Mouse (Mus musculus) gastrocnemius, adult 8-10 months (tissue): Measurements from ENCODE around the gene Slc35b4. TPM values are rescaled to one million over a fixed set of nuclear protein-coding genes. Genes with fewer than 3 reads are reported as not detected.

Source experiments
- DNase-seq, 2 experiments: peaks; one replicate each; pipeline ENCODE4 v3.0.0; 2022; ENCODE audit warnings: low spot score in 2 of 2
- total RNA-seq, 4 experiments: library from RNA; stranded (reverse); gene quantifications; 2 replicates each; pipeline ENCODE4 v1.2.4; 2022

The Slc35b4 gene
- total RNA-seq = 1 to 10 TPM; 7.4 to 9.8 (median 7.7) TPM

GRCm38 (mm10) chr6:34176864-34177247, at the start of gene Slc35b4:
TSS of gene Slc35b4 (minus strand) at chr6:34177111.
- DNase-seq = peak; percentile 85 to 92

GRCm38 (mm10) chr6:34225004-34225599, 48.2 kb upstream of the Slc35b4 start:
- DNase-seq = no peak

- no peak for DNase-seq
Measured at GRCm38 (mm10) chr6:34216450-34217319, 39.8 kb upstream of the Slc35b4 start.

- DNase-seq = no peak
Measured at GRCm38 (mm10) chr6:34205754-34206153, 28.8 kb upstream of the Slc35b4 start.

- DNase-seq = no peak
Measured at GRCm38 (mm10) chr6:34204971-34205572, 28.2 kb upstream of the Slc35b4 start.

- DNase-seq = no peak
Measured at GRCm38 (mm10) chr6:34203503-34203902, 26.6 kb upstream of the Slc35b4 start.

- no peak for DNase-seq
Measured at GRCm38 (mm10) chr6:34194981-34195380, 18.1 kb upstream of the Slc35b4 start.

GRCm38 (mm10) chr6:34193708-34194475, 17.0 kb upstream of the Slc35b4 start:
- no peak for DNase-seq

- no peak for DNase-seq
Measured at GRCm38 (mm10) chr6:34191401-34191800, 14.5 kb upstream of the Slc35b4 start.

- DNase-seq = no peak
Measured at GRCm38 (mm10) chr6:34189494-34189893, 12.6 kb upstream of the Slc35b4 start.

GRCm38 (mm10) chr6:34187986-34188599, 11.2 kb upstream of the Slc35b4 start:
- peak in 1 of 2 experiments; percentile 5 for DNase-seq

- DNase-seq = no peak
Measured at GRCm38 (mm10) chr6:34187273-34187863, 10.5 kb upstream of the Slc35b4 start.

GRCm38 (mm10) chr6:34183326-34183725, 6.4 kb upstream of the Slc35b4 start:
- no peak for DNase-seq

- no peak for DNase-seq
Measured at GRCm38 (mm10) chr6:34181961-34182360, 5.0 kb upstream of the Slc35b4 start.

GRCm38 (mm10) chr6:34179911-34180310, 3.0 kb upstream of the Slc35b4 start:
- DNase-seq = no peak

GRCm38 (mm10) chr6:34179007-34179406, 2.1 kb upstream of the Slc35b4 start:
- DNase-seq = no peak

- no peak for DNase-seq
Measured at GRCm38 (mm10) chr6:34176111-34176863, 624 bp downstream of the Slc35b4 start.

- no peak for DNase-seq
Measured at GRCm38 (mm10) chr6:34174715-34175114, 2.2 kb downstream of the Slc35b4 start.

- DNase-seq = no peak
Measured at GRCm38 (mm10) chr6:34173251-34173650, 3.7 kb downstream of the Slc35b4 start.
